Mouse (Mus musculus) stomach, postnatal 0 days (tissue): ENCODE results near the gene Tox2.

ENCODE experiments used
- CTCF ChIP-seq: IDR thresholded peaks from 2 replicates; pipeline ENCODE4 v1.5.1; 2016; ENCODE audit warnings: antibody characterized with exemption, low read depth, mild to moderate bottlenecking, moderate library complexity
- EP300 ChIP-seq: optimal IDR thresholded peaks from 2 replicates; pipeline ENCODE3; 2016; ENCODE audit warnings: antibody characterized with exemption

GRCm38 (mm10) chr2:163340263-163340662 is 137.3 kb downstream of the Tox2 start:
- TF ChIP-seq CTCF (peak; percentile 92), EP300 (no peak)
